Mouse (Mus musculus): ENCODE measurements around the gene Gmeb1. TPM values are rescaled to one million over a fixed set of nuclear protein-coding genes. Genes with fewer than 3 reads are reported as not detected.
A peak's percentile ranks its signal among the peaks of the same experiment; 100 is the strongest.

The Gmeb1 gene
- polyA plus RNA-seq, 1 experiment from 2014 or later, result 28.8 TPM

DNA sequence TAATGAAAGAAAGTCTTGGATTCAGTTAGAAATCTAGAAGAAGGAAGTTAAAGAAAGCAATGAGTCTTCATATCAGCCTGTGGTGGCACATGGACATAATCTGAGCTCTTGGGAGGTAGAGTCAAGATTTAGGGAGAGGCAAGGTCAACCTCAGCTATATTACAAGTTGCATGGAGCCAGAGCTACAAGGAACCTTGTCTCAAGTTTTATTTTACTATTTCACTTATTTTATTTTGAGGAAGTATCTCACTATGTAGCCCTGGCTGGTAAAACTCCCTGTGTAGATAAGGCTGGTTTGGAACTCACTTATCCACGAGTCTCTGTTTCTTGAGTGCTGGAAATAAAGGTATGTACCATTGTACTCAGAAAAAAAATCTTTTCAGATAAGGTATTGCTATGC lies 44.8 kb downstream of the Gmeb1 start:
- Histone ChIP-seq H3K4me3 (no peak overlapping the region), H3K9me3 (no peaks in the 10 kb centered on the region), H3K9ac (no peak overlapping the region), H3K36me3 (no peaks in the 10 kb centered on the region), H3K27me3 (replicated peaks) (no peaks in the 10 kb centered on the region), H3K27ac (replicated peaks) (no peak overlapping the region), H3K4me1 (peaks cover 4% of the 10 kb centered on the region; the same call in 1 of the 2 replicates), H3K4me2 (no peak overlapping the region)
- WGBS, result 32% methylated on average over 1 of the region's 1 CpGs
- no peak for ATAC-seq (ENCODE audit: extremely low read depth, insufficient number of reproducible peaks, low FRiP score, low TSS enrichment)

DNA sequence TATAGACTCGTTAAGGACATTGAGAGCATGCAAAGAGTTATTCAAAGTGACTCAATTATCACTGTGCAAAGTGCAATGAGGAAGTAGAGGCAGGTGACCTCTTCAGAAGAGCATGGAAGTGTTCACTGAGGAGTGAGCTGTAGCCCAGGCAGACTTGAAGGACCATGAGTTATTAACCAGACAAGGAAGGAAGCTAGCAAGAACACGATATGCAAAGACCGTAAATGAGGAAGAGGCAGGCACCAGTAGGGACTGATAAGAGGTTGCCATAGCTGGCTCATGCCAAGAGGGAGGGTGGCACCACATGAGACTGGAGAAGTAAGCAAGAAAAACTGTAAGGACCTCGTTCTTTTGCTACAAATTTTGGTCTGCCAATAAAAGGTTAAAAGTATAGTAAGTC lies 46.6 kb downstream of the Gmeb1 start:
- Histone ChIP-seq H3K4me2 (no peak overlapping the region), H3K9me3 (no peaks in the 10 kb centered on the region), H3K27me3 (replicated peaks) (no peaks in the 10 kb centered on the region), H3K9ac (no peak overlapping the region), H3K36me3 (peaks cover 6% of the 10 kb centered on the region), H3K27ac (replicated peaks) (no peak overlapping the region), H3K4me1 (peaks cover 14% of the 10 kb centered on the region), H3K4me3 (no peak overlapping the region)
- ATAC-seq (ENCODE audit: extremely low read depth, insufficient number of reproducible peaks, low FRiP score, low TSS enrichment), result no peak
- WGBS, result 62% methylated on average over 4 of the region's 4 CpGs

DNA sequence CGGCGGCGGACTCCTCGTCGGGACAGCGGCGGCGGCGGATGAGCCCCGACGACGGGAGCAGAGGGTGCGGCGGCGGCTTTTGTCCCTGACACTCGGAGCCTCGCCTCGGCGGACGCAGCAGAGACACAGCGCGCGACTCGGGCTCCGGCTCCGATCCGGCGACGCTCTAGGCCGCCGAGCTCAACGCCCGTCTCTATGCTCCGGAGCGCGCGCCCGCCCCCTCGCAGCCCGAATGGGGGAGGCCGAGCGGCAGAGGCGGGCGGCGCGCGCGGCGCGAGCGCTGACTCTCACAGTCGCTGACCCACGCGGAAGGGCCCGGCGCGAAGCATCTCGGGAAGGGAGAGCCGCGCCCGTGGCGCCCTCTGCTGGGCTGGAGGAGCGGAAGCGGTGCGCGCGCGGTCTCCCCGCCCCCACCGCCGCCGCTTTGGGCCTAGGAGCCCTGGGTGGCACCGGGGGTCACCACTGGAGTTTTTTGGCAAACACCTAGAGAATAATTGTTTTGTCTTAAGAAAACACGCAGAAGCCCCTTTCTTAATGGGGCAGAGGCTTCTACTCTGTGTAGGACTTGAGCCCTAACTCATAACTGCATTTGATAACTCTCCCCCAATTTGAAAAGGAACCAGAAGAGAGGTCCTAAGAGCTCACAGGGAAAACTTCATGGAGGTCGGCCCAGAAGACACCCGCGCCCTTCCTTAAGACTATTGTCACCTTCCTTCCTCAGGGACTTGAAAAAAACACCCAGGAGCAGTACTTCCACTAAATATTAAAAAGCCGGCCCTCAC lies 49.3 kb downstream of the Gmeb1 start, which contains the start of gene Ythdf2:
Gene Ythdf2 (minus strand): TSS at position 351 of the 782 bp plus-strand sequence.
- Histone ChIP-seq H3K4me3 (peak within 1 kb of the TSS; percentile 87), H3K27me3 (replicated peaks) (no peaks in the 10 kb centered on the region), H3K9ac (peak within 1 kb of the TSS; percentile 100), H3K36me3 (peaks cover 29% of the 10 kb centered on the region), H3K4me2 (peak within 1 kb of the TSS; percentile 85), H3K9me3 (no peaks in the 10 kb centered on the region), H3K27ac (replicated peaks) (peak within 1 kb of the TSS; percentile 93), H3K4me1 (peaks cover 27% of the 10 kb centered on the region)
- peak; percentile 99 for ATAC-seq (ENCODE audit: extremely low read depth, insufficient number of reproducible peaks, low FRiP score, low TSS enrichment)
- 1% methylated on average over 73 of the region's 78 CpGs for WGBS

DNA sequence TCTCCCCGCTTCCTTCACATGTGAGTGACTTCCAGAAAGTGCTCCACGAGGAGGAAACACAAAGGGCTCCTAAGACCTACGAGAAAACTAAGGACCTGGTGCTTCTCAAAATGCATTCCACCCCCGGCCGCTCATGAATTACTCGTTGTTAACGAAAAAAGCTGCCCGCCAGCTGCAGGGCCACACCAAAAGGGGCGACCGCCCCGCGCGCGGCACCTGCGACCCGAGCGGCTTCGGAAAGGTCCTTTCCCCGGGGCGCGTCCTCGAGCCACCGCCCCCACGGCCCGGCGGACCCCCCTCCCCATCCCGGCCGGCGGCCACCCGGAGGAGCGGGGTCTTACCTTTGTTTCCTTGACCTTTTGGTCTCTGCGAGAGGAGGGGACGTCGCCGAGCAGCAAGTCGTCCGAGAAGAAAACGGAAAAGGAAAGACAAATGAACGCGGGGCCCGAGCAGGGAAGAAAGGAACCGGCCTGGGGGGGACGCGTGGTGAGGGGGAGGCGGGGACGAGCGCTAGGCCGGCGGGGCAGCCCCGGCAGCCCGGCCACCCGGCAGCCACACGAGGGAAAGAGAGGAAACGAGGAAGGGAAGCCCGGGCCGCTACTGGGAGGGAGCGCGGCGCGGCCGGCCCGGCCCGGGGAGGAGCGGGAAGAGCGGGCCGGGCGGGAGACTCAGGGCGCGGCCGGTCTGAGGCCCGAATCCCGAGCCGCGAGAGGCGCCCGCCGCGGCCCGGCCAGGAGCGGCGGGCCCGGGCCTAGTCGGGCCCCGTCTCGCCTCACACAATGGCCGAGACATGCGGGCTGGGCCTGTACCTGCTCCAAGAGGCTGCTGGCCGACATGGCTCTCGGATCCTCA lies 50.1 kb downstream of the Gmeb1 start:
- 1% methylated on average over 58 of the region's 89 CpGs for WGBS
- peak overlapping the region; percentile 93 for H3K27ac ChIP-seq (replicated peaks)
- H3K9me3 ChIP-seq, result no peaks in the 10 kb centered on the region
- peak overlapping the region; percentile 85 for H3K4me2 ChIP-seq
- no peaks in the 10 kb centered on the region for H3K27me3 ChIP-seq (replicated peaks)
- peaks cover 38% of the 10 kb centered on the region for H3K36me3 ChIP-seq
- H3K9ac ChIP-seq, result peak overlapping the region; percentile 100
- H3K4me3 ChIP-seq, result peak overlapping the region; percentile 87
- H3K4me1 ChIP-seq, result peaks cover 27% of the 10 kb centered on the region
- ATAC-seq (ENCODE audit: extremely low read depth, insufficient number of reproducible peaks, low FRiP score, low TSS enrichment), result peak; percentile 47; the same call in 1 of the 2 replicates

DNA sequence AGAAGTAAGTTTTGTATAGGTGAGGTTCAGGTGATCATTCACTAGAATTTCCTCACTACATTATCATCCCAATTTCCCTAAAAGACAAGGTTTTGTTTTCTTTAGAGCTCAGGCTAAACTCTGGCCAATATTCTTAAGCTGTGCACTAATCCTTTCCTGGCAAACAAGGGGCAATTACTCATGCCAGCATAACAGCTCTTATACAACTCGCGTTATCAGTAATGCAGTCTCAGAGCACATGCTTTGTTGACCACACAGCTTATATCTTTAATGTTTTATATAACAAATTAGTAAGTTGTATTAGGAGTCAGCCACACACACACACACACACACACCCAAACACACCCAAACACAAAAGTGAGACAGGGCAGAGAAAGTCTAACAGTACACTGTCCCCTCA lies 51.1 kb downstream of the Gmeb1 start:
- H3K36me3 ChIP-seq, result peaks cover 47% of the 10 kb centered on the region
- H3K27ac ChIP-seq (replicated peaks), result peak overlapping the region; percentile 93; the same call in 1 of the 2 replicates
- H3K9ac ChIP-seq, result peak overlapping the region; percentile 100
- H3K4me1 ChIP-seq, result peaks cover 27% of the 10 kb centered on the region
- WGBS, result 38% methylated on average over 2 of the region's 2 CpGs
- peak overlapping the region; percentile 85 for H3K4me2 ChIP-seq
- ATAC-seq (ENCODE audit: extremely low read depth, insufficient number of reproducible peaks, low FRiP score, low TSS enrichment), result no peak
- H3K27me3 ChIP-seq (replicated peaks), result no peaks in the 10 kb centered on the region
- peak overlapping the region; percentile 87 for H3K4me3 ChIP-seq
- no peaks in the 10 kb centered on the region for H3K9me3 ChIP-seq

DNA sequence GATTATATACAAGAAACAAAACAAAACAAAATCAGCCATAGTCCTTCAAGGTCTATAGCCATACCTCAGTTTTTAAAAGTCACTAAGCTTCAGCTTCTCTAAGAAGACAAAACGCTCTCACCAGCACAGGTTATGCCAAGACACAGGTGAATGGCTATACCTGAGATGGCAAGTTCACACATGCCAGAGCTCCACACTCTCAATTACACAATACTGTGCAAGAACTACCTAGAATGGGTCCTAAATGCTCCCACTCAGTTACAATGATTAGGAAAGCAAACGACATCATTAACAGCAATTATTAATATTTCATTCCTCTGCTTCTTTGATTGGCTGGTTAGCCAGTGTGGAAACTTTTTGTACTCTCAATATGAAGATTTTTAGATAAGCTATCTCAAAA lies 52.1 kb downstream of the Gmeb1 start:
- Histone ChIP-seq H3K4me3 (no peak overlapping the region), H3K9me3 (no peaks in the 10 kb centered on the region), H3K4me1 (peaks cover 23% of the 10 kb centered on the region), H3K36me3 (peaks cover 58% of the 10 kb centered on the region), H3K27ac (replicated peaks) (no peak overlapping the region), H3K27me3 (replicated peaks) (no peaks in the 10 kb centered on the region), H3K9ac (no peak overlapping the region), H3K4me2 (peak overlapping the region; percentile 6; the same call in 1 of the 2 replicates)
- WGBS, result 83% methylated on average over 2 of the region's 2 CpGs
- ATAC-seq (ENCODE audit: extremely low read depth, insufficient number of reproducible peaks, low FRiP score, low TSS enrichment), result no peak

DNA sequence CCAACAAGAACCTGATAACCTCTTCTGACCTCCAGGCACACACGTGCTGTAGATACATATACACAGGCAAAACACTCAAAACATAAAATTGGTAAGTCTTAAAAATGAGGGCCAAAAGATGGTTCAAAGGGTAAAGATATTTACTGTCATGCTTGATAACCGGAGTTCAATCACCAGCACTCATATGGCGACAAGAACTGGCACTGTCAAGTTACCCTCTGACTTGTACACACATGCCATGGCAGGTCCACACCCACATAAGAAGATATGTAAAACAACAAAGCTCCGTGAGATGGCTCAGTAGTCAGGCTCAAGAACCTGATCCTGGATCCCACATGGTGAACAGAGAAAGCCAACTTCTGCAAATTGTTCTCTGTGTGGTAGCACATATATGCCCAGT lies 54.1 kb downstream of the Gmeb1 start:
- Histone ChIP-seq H3K4me1 (peaks cover 30% of the 10 kb centered on the region), H3K4me2 (no peak overlapping the region), H3K9me3 (no peaks in the 10 kb centered on the region), H3K4me3 (no peak overlapping the region), H3K27me3 (replicated peaks) (no peaks in the 10 kb centered on the region), H3K9ac (no peak overlapping the region), H3K36me3 (peaks cover 78% of the 10 kb centered on the region), H3K27ac (replicated peaks) (no peak overlapping the region)
- ATAC-seq (ENCODE audit: extremely low read depth, insufficient number of reproducible peaks, low FRiP score, low TSS enrichment), result no peak
- WGBS, result 83% methylated on average over 4 of the region's 4 CpGs

DNA sequence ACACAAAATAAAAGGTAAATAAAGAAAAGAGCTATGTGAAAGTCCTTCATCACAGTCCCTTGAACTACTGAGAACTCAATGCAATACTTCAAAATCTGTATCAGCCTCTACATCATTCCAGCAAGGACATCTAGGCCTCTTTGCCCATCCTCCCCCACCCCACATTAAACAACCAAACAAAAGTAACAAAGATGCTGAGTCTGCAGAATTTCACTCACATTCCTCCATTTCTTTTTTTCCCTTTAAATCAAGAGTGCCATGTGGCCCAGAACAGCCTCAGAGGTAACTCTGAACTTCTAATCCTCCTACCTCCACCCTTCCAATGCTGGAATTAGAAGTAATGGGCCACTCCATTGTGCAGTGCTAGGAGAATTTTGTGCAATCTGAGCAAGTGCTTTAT lies 62.6 kb downstream of the Gmeb1 start:
- no peak overlapping the region for H3K27ac ChIP-seq (replicated peaks)
- peaks cover 51% of the 10 kb centered on the region for H3K4me1 ChIP-seq
- no peak overlapping the region for H3K4me3 ChIP-seq
- no peaks in the 10 kb centered on the region for H3K9me3 ChIP-seq
- H3K27me3 ChIP-seq (replicated peaks), result no peaks in the 10 kb centered on the region
- no peak for ATAC-seq (ENCODE audit: extremely low read depth, insufficient number of reproducible peaks, low FRiP score, low TSS enrichment)
- no peak overlapping the region for H3K4me2 ChIP-seq
- no peak overlapping the region for H3K9ac ChIP-seq
- H3K36me3 ChIP-seq, result peaks cover 81% of the 10 kb centered on the region

DNA sequence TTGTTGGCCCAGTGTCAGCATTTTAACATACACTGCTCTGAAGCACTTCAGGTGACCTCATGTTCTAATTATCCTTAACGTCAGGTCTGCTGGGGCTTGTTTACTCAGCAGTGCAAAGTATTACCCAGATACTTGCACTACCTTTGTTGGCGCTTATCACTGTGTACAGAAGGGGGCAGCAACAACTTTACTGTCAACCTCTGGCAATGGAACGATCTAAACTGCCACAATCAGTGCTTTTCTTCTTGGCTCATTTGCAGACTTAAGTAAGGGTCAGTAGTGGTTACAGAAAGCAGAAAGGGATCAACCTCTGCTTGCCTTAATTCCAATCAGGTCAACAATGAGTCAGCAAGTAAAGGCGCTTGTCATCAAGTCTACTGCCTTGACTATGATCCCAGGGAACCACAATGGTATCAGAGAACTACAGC lies 63.1 kb downstream of the Gmeb1 start:
- WGBS, result 45% methylated on average over 4 of the region's 4 CpGs
- no peak for ATAC-seq (ENCODE audit: extremely low read depth, insufficient number of reproducible peaks, low FRiP score, low TSS enrichment)
- no peaks in the 10 kb centered on the region for H3K27me3 ChIP-seq (replicated peaks)
- no peak overlapping the region for H3K9ac ChIP-seq
- no peak overlapping the region for H3K4me2 ChIP-seq
- H3K9me3 ChIP-seq, result no peaks in the 10 kb centered on the region
- peaks cover 49% of the 10 kb centered on the region for H3K4me1 ChIP-seq
- H3K4me3 ChIP-seq, result no peak overlapping the region
- peaks cover 77% of the 10 kb centered on the region for H3K36me3 ChIP-seq
- 0 out of 2 replicates have a peak overlapping the region, but pooled peaks have one; percentile 3 for H3K27ac ChIP-seq (replicated peaks)

DNA sequence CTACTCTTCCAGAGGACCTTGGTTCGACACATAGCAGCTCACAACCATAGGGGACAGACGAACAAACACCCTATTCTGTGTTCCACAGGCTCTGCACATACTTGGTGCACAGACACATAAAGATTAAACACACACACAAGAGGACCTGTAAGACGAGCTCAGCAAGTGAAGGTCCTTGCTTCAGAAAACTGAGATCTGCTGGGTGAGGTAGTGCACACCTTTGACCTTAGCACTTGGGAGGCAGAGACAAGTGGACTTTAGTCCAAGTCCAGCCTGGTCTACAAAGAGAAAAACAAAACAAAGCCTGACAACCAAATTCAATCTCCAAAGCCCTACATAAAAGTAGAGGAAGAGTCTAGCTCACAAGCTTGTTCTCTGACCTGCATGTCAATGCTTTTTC lies 66.4 kb downstream of the Gmeb1 start:
- no peak overlapping the region for H3K4me2 ChIP-seq
- WGBS, result 82% methylated on average over 3 of the region's 3 CpGs
- H3K36me3 ChIP-seq, result peaks cover 67% of the 10 kb centered on the region
- ATAC-seq (ENCODE audit: extremely low read depth, insufficient number of reproducible peaks, low FRiP score, low TSS enrichment), result no peak
- no peaks in the 10 kb centered on the region for H3K9me3 ChIP-seq
- H3K9ac ChIP-seq, result no peak overlapping the region
- peaks cover 32% of the 10 kb centered on the region for H3K4me1 ChIP-seq
- H3K27me3 ChIP-seq (replicated peaks), result no peaks in the 10 kb centered on the region
- no peak overlapping the region for H3K27ac ChIP-seq (replicated peaks)
- H3K4me3 ChIP-seq, result no peak overlapping the region

DNA sequence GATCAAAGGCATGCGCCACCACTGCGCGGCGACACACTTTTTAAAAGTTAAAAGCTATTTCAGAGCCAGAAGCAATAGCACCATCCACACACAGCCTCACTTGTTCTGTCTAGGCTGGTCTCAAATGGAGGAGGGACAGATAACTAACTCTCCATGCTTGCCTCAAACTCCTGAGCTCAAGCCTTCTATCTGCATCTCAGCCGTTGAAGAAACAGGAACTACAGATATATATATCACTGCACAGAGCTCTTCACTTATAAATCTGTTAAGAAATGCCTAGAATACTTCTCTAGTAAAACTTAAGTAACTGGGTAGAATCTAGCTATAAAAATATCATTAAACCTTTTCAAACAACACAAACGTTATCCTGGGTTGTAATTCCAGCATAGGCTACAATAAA lies 67.0 kb downstream of the Gmeb1 start:
- Histone ChIP-seq H3K9me3 (no peaks in the 10 kb centered on the region), H3K36me3 (peaks cover 65% of the 10 kb centered on the region), H3K4me3 (no peak overlapping the region), H3K4me1 (peaks cover 26% of the 10 kb centered on the region), H3K27ac (replicated peaks) (no peak overlapping the region), H3K27me3 (replicated peaks) (no peaks in the 10 kb centered on the region), H3K9ac (no peak overlapping the region), H3K4me2 (no peak overlapping the region)
- no peak for ATAC-seq (ENCODE audit: extremely low read depth, insufficient number of reproducible peaks, low FRiP score, low TSS enrichment)
- 87% methylated on average over 6 of the region's 6 CpGs for whole genome bisulfite sequencing

All from heart, embryonic 13.5 days (tissue).